Mouse (Mus musculus) heart, postnatal 0 days (tissue): ENCODE data around the gene Myo5c. TPM values are rescaled to one million over a fixed set of nuclear protein-coding genes. Genes with fewer than 3 reads are reported as not detected.

Source experiments
- ATAC-seq: fragments of 200-750 bp; cut with Nextera tagmentation; 2 replicates; pipeline ENCODE4 v1.8.0; 2017; ENCODE audit warnings: low read depth, moderate number of reproducible peaks, moderate library complexity; ENCODE audit not compliant: insufficient read depth
- DNase-seq: peaks from one replicate; pipeline ENCODE4 v3.0.0-alpha.2; 2016; ENCODE audit warnings: low spot score
- H3K27ac ChIP-seq: fragments of 300-500 bp; sonication (generic); 2 replicates; pipeline ENCODE4 v1.5.1; 2014; ENCODE audit warnings: low read depth, mild to moderate bottlenecking
- H3K27me3 ChIP-seq: fragments of 300-500 bp; sonication (generic); 2 replicates; pipeline ENCODE4 v1.6.1; 2014; ENCODE audit warnings: low read length, mixed read lengths; ENCODE audit not compliant: control insufficient read depth, insufficient read depth
- H3K36me3 ChIP-seq: fragments of 300-500 bp; sonication (generic); replicated peaks from 2 replicates; pipeline ENCODE4 v1.6.1; 2014; ENCODE audit warnings: low read length, mixed read lengths; ENCODE audit not compliant: control insufficient read depth, insufficient read depth
- H3K4me1 ChIP-seq: fragments of 300-500 bp; sonication (generic); 2 replicates; pipeline ENCODE4 v1.6.1; 2014; ENCODE audit warnings: antibody characterized with exemption; ENCODE audit not compliant: control insufficient read depth, insufficient read depth
- H3K4me2 ChIP-seq: fragments of 300-500 bp; sonication (generic); 2 replicates; pipeline ENCODE4 v1.6.1; 2014; ENCODE audit warnings: low read depth, mild to moderate bottlenecking, low read length, moderate library complexity
- H3K4me3 ChIP-seq: fragments of 300-500 bp; sonication (generic); 2 replicates; pipeline ENCODE4 v1.5.1; 2014; ENCODE audit warnings: low read depth, low read length
- H3K9ac ChIP-seq: fragments of 300-500 bp; sonication (generic); replicated peaks from 2 replicates; pipeline ENCODE4 v1.6.1; 2014; ENCODE audit warnings: low read depth, low read length, mixed read lengths
- H3K9me3 ChIP-seq: fragments of 300-500 bp; sonication (generic); replicated peaks from 2 replicates; pipeline ENCODE4 v1.6.1; 2016; ENCODE audit warnings: low read length; ENCODE audit not compliant: control insufficient read depth
- CTCF ChIP-seq: IDR thresholded peaks from 2 replicates; pipeline ENCODE4 v1.5.1; 2016; ENCODE audit warnings: antibody characterized with exemption, control low read depth, low read depth
- EP300 ChIP-seq: IDR thresholded peaks from 2 replicates; pipeline ENCODE4 v1.6.1; 2016; ENCODE audit warnings: antibody characterized with exemption, low read depth
- WGBS: fragments of 180-500 bp; shearing (Covaris S2); extraction: QIAGEN DNeasy Blood & Tissue Kit; methylation state at CpG from one replicate; pipeline ENCODE4 v1.1.7; 2014; 5-methylcytosine and 5-hydroxymethylcytosine counted together
- polyA plus RNA-seq: library from polyadenylated mRNA; unstranded; fragments of >200 nt; fragmentation: Nextera tagmentation; extraction: Ambion mirVana; gene quantifications from 2 replicates; pipeline ENCODE4 v1.2.1, GENCODE M21; 2015
- total RNA-seq: library from RNA; depleted of rRNA; stranded (reverse); fragments of >200 nt; gene quantifications from 2 replicates; pipeline ENCODE4 v1.2.3, GENCODE M21; 2014; ENCODE audit warnings: low replicate concordance

The Myo5c gene
- total and polyA plus RNA-seq, 2 experiments from 2014 or later: 1.5 to 2.1 TPM

DNA sequence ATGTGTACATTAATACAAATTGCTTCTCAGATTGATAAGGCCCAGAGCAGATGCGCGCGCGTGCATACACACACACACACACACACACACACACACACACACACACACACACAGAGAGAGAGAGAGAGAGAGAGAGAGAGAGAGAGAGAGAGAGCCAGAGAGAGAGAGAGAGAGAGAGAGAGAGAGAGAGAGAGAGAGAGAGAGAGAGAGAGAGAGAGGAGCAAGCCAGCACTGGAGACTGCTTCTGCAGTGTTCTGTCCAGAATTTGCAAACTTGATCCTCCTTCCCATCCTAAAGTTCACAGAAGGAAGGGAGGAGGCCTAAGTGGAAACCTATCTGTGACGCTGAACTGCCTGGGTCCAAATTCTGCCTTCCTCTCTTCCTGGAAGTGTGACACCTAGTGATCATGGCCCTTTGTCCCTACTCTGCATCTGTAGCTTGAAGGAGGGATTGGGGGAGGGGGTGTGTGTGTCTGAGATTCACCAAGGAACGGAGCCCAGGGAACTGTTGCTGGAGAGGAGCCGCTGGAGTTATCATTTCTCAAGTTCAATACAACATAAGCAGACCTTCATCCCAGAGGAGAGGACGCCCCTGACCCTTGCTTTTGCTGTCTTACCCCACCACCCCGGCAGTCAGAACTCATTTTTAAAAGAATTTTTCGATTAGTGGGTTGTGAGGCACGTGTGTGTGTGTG is 81.5 kb downstream of the Myo5c start:
- TF ChIP-seq EP300 (no peak), CTCF (no peak)
- H3K4me2 ChIP-seq: peak overlapping the region; percentile 88
- H3K9me3 ChIP-seq: no peaks in the 10 kb centered on the region
- H3K36me3 ChIP-seq: 0 out of 2 replicates have a peak, but pooled peaks cover 5% of the 10 kb centered on the region
- WGBS: 35% methylated on average over 11 of the region's 11 CpGs
- no peaks in the 10 kb centered on the region for H3K27me3 ChIP-seq
- H3K4me1 ChIP-seq: no peaks in the 10 kb centered on the region
- peak overlapping the region; percentile 66; the same call in 1 of the 2 replicates for H3K9ac ChIP-seq
- DNase-seq (no peak), ATAC-seq (no peak)
- H3K27ac ChIP-seq: peak overlapping the region; percentile 84; the same call in 1 of the 2 replicates
- H3K4me3 ChIP-seq: peak overlapping the region; percentile 73

- Histone ChIP-seq H3K4me3 (peak overlapping the region; percentile 73), H3K9ac (peak overlapping the region; percentile 66), H3K27me3 (no peaks in the 10 kb centered on the region), H3K4me2 (peak overlapping the region; percentile 88), H3K36me3 (0 out of 2 replicates have a peak, but pooled peaks cover 5% of the 10 kb centered on the region), H3K4me1 (no peaks in the 10 kb centered on the region), H3K27ac (peak overlapping the region; percentile 84), H3K9me3 (no peaks in the 10 kb centered on the region)
- ATAC-seq (peak; percentile 86), DNase-seq (peak; percentile 72)
- TF ChIP-seq CTCF (no peak), EP300 (no peak)
- WGBS: under 1% methylated on average over 50 of the region's 52 CpGs
Observed at GRCm38 (mm10) chr9:75313832-75314516, 82.2 kb downstream of the Myo5c start.

DNA sequence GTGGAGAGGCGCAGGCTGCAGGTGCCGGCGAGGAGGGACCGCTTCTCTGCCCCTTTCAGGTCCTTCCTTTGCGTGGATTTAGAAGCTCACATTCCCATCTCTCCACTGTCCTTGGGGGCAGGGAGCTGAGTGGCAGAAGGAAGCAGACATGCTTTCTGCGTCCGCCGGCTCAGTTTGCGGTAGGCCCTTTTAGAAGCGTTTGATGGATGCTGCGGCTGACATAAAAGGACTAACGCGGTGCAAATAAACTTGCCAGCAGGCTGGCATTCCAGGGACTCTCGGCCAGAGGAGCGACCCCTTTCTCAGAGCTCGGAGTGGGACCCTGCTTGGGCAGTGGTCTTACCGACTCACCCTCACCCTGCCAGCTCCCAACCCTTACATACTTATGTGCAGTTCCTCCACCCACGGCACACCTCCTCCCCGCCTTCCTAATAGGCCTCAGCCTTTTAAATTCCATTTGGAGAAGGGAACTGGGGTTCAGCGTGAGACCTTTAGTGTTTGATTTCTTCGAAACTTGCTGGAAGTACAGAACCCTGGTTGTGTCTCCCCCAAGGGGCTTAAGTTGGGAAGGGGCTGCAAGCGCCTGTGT is 82.8 kb downstream of the Myo5c start:
- H3K9me3 ChIP-seq: no peaks in the 10 kb centered on the region
- H3K4me2 ChIP-seq: peak overlapping the region; percentile 88
- DNase-seq (no peak), ATAC-seq (peak; percentile 31)
- H3K4me1 ChIP-seq: peaks cover 3% of the 10 kb centered on the region
- H3K9ac ChIP-seq: peak overlapping the region; percentile 66
- 0 out of 2 replicates have a peak, but pooled peaks cover 5% of the 10 kb centered on the region for H3K36me3 ChIP-seq
- peak overlapping the region; percentile 84 for H3K27ac ChIP-seq
- 5% methylated on average over 22 of the region's 22 CpGs for WGBS
- H3K4me3 ChIP-seq: peak overlapping the region; percentile 73
- no peak for TF ChIP-seq CTCF
- TF ChIP-seq EP300: no peak
- no peaks in the 10 kb centered on the region for H3K27me3 ChIP-seq

DNA sequence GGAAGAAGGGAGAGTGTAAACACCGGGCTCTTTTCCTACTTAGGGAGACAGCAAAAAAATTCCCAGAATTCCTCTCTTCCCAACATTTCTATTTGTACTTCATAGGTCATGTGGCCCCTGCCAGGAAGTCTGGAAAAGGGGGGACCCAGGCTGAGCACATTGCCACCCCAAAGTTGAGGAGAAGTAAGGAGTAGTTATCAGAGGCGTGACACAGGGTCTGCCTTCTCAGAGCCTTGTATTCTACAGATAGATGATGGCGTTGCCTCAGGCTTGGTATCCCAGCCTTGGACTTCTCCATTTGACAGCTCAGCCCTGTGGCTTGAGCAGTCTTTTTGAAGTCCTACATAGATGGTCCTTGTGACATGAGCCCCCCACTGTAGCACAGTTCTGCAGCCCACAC is 83.4 kb downstream of the Myo5c start:
- TF ChIP-seq CTCF (no peak), EP300 (no peak)
- ATAC-seq: no peak
- WGBS: 64% methylated on average over 3 of the region's 3 CpGs

GRCm38 (mm10) chr9:75316771-75317170 is 85.0 kb downstream of the Myo5c start:
- WGBS: 87% methylated on average over 6 of the region's 6 CpGs
- 0 out of 2 replicates have a peak, but pooled peaks cover 5% of the 10 kb centered on the region for H3K36me3 ChIP-seq
- ATAC-seq (no peak), DNase-seq (no peak)
- no peak overlapping the region for H3K4me2 ChIP-seq
- H3K27ac ChIP-seq: no peak overlapping the region
- no peaks in the 10 kb centered on the region for H3K9me3 ChIP-seq
- no peak overlapping the region for H3K4me3 ChIP-seq
- no peak overlapping the region for H3K9ac ChIP-seq
- H3K27me3 ChIP-seq: no peaks in the 10 kb centered on the region
- peaks cover 6% of the 10 kb centered on the region for H3K4me1 ChIP-seq
- no peak for TF ChIP-seq EP300
- no peak for TF ChIP-seq CTCF

More for the DNA sequence above, 83.4 kb downstream of the Myo5c start:
- Histone ChIP-seq H3K9me3 (no peaks in the 10 kb centered on the region), H3K4me1 (peaks cover 6% of the 10 kb centered on the region), H3K27me3 (no peaks in the 10 kb centered on the region), H3K27ac (no peak overlapping the region), H3K4me3 (no peak overlapping the region), H3K36me3 (0 out of 2 replicates have a peak, but pooled peaks cover 5% of the 10 kb centered on the region), H3K9ac (0 out of 2 replicates have a peak overlapping the region, but pooled peaks have one; percentile 66), H3K4me2 (peak overlapping the region; percentile 88)
- DNase-seq: no peak
